Mouse (Mus musculus) c-Kit-positive CD71-negative TER-119-negative erythroid progenitor cells, embryonic 14.5 days (primary cell): ENCODE data around the gene Ripor2.

Experiments
- DNase-seq: peaks from one replicate; pipeline ENCODE4 v3.0.0-alpha.2; 2013; ENCODE audit warnings: low read depth

The Ripor2 gene

DNA sequence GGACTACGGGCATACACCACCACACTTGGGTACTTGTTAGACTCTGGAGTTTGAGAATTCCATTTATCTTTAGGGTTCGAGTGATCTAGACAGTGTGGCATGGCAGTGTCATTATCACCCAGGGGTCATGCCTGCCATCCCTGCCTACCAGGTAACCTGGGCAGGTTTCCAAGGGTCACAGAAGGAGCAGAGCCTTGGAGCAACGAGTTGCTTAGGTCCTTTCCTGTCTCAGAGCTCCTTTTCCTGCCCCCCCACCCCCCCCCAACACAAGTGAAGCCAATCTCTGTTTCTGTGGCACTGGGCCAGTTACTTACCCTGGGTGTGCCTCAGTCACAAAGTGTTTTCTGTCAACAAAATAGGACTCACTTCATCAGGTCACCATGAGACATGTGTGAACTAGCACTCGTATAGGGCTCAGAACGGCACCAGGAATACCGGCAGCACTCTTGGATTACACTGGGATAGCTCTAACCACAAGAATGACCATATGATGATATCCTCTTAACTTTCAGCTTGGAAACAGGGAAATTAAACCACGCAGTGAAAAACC is 130.7 kb downstream of the Ripor2 start:
- no peak for DNase-seq

DNA sequence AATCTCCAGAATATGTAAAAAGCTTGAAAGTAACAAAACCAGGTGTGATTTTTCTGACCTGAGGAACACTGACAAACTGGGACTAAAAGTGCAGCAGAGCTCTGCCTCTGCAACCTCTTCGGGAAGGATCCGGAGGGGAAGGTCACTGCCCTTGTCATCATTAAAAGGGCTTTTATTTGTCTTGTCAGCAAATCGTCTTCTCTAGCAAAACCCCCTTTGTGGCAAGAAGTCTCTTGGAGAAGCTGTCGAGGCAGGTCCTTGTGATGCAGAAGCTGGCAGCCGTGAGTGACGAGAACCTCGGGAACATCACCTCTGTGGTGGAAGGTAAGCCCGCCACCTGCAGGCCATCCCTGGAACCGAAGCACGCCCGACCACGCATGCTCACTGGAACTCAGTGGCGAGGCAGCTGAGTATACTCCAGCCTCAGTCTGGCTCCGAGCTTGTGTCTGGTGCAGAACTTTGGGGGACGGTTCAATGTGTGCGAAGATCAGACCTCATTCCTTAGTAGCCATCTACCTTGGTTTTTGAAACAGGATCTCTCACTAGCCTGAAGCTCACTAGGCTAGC is 131.5 kb downstream of the Ripor2 start:
- peak; percentile 32 for DNase-seq

- no peak for DNase-seq
These were observed 132.4 kb downstream of the Ripor2 start for GRCm38 (mm10) chr13:24714360-24714885.

GRCm38 (mm10) chr13:24715601-24716000 is 133.6 kb downstream of the Ripor2 start:
- no peak for DNase-seq

- no peak for DNase-seq
These were observed 134.5 kb downstream of the Ripor2 start for GRCm38 (mm10) chr13:24716441-24716840.

DNA sequence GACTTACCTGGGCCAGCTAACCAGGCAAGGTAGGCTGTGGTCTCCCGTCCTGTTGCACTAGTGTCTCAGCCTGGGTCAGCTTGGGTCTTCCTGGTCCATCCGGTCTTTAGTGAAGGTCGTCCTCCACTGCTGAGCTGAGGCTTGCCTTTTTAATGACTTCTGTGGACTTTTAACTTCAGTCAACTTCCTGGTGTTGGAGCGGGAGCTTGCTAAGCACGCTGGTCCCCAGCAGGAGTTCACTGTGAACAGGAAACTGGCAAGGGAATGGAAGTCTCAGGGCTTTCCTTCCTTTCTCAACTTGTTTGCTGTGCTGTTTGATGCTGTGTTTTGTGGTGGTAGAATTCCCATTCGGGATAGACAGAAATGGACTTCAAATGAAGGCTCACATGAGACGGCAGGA is 135.7 kb downstream of the Ripor2 start:
- DNase-seq = no peak

DNA sequence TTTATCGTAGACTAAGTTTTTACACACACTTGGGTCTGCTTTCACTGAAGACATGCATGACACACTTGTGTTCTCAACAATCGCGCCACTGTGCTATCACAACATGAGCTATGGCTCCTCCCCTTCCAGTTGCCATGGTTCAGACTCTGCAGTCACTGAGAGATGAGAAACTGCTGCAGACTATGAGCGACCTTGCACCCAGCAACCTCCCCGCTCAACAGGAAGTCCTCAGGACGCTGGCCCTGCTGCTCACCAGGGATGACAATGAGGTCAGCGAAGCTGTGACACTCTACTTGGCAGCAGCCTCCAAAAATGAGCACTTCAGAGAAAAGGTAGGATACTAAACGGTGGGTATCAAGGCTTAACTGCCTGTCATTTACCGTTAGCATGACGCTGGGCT is 139.5 kb downstream of the Ripor2 start:
- no peak for DNase-seq

GRCm38 (mm10) chr13:24723699-24724394 is 141.9 kb downstream of the Ripor2 start:
- DNase-seq = no peak

DNA sequence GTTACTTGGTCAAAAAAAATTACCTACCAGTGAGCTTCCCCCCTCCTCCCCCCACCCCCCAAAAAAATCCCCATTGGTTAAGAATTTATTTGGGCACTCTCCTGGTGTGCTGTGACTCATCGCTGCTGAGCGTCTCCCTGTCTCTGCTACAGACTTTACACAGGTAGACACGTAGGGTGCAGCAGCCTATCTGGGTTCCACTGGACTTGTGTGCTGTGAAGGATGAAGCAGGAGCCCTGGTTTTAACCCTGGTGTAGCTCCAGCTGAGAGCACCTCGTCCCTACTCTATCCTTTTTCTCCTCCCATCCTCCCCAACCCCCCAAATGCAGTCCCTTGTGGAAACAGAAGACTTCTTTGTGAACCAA is 142.4 kb downstream of the Ripor2 start:
- DNase-seq = no peak

DNA sequence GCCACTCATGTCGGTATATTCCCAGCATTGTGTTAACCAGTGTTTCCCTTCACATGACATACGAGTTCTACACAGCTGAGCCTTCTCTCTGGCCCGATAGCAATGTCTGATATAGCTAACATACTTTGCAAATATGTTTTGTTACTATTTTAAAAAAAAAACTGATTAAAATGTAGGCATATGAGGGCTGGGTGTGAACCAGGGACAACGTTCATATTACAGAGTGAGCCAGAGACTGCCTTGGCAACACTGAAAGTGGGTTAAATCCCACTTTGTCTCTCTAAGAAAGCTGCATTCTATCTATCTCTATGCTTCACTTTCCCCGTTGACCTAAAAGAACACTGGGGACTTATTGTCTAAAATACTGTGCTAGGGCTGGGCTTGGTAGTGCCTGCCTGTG is 147.1 kb downstream of the Ripor2 start:
- DNase-seq = no peak

- DNase-seq = no peak
These were observed 152.5 kb downstream of the Ripor2 start for GRCm38 (mm10) chr13:24734502-24734901.

DNA sequence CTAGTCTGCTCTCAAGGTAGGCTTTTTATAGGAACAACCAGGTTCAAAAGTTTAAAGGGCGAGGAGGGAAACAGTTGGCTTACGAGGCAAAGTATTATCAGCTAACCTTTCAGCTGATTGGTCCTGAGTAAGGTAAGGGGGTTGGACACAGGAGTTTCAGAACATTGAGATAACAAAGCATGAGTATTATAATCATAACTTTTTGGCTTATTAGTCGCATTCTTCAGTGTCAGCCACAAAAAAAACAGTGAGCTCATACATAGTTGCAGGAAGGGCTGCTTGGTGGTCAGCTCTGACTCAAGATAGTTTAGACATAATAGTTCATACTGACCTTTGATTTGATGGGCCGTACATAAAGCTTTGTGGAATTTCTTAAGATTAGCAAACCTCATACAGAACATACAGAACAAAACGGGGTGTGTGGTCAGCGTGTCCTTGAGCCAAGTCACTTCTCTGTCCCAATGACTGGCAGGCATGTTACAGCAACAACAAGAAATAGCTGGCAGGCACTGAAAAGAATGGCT is 153.7 kb downstream of the Ripor2 start:
- no peak for DNase-seq

- no peak for DNase-seq
These were observed 159.0 kb downstream of the Ripor2 start, which contains the start of gene Armh2 for GRCm38 (mm10) chr13:24741028-24741427. Gene Armh2, plus strand, starts transcription at chr13:24741232.

DNA sequence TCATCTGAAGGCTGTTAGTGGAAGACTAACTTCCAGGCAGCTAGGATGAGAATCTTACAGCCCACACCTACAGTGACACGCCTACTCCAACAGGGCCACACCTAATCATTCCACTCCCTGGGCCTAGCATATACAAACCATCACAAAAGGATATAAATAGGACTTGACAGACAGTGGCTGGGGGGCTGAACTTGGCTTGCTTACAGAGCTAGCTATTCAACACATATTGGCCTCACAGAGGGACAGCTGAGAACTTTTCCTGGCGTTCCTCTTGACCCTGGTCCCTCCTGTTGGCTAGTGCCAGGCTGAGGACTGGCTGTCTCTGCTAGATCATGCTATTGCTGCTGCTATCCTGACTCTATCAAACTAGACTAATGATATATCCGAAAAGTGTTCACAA is 165.8 kb downstream of the Ripor2 start:
- no peak for DNase-seq

GRCm38 (mm10) chr13:24750807-24751206 is 168.8 kb downstream of the Ripor2 start:
- no peak for DNase-seq

GRCm38 (mm10) chr13:24751396-24751795 is 169.4 kb downstream of the Ripor2 start:
- DNase-seq = no peak

DNA sequence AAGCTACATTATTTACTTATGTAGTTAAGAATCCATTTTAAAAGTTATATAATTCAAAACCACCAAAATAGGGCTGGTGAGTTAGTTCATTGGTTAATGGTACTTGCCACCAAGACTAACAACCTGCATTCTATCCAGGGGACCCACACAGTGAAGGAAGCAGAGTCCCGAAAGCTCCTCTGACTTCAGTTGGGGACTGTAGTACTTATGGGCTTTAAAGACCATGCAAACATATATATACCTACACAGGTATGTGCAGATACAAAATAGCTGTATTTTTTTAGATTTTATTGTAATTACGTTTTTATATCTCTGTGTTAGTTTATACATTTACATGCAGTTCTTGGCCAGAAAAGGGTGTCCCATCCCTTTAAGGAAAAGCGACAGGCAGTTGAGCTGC is 174.8 kb downstream of the Ripor2 start:
- no peak for DNase-seq

DNA sequence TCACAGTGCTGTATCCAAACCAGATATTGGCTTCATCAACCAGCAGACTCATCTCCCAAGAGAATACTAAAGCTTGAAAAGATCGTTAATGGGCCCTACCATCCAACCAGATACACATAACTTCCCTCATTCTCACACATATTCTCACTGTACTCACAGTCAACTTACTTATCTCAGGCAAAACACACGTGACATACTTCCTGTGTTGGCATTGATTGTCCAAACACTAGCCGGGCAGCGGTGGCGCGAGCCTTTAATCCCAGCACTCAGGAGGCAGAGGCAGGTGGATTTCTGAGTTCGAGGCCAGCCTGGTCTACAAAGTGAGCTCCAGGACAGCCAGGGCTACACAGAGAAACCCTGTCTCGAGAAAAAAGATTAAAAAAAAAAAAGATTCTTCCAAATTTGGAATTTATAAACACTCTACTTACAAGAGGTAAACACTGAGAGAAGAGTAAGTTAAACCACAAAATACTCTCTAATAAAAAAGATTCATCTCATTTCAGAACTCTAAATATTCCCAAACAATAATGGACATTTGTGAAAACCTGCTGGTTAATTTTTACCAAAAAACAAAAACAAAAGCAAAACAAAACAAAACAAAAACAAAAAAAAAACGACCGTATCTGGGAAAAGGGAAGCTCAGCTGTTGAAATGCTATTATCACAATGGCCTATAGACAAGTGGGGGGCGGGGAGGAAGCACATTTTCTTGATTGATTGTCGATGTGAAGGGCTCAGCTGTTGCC is 176.0 kb downstream of the Ripor2 start:
- DNase-seq = no peak

DNA sequence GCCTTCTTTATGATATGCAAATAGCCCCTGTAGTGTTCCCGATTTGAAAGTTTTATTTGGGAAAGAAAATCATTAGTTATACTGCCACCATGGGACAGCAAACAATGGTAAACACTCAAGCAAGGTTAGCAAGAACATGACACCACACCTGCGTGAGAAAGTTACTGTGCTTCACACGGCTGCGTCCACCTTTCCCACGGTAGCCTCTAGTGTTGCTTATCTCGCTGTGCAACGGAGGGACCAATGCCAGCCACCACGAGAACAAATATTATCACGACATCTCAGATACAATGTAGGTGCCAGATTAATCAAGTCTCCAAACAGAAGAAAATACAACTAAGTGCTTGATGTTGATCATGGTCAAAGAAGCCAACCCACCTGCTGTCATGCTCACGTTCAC is 177.5 kb downstream of the Ripor2 start:
- DNase-seq = no peak

- DNase-seq = no peak
These were observed 178.4 kb downstream of the Ripor2 start for GRCm38 (mm10) chr13:24760351-24760870.

GRCm38 (mm10) chr13:24761083-24761402 is 179.1 kb downstream of the Ripor2 start:
- DNase-seq = no peak

GRCm38 (mm10) chr13:24761403-24762227 is 179.6 kb downstream of the Ripor2 start, which contains the start of gene Gmnn:
Gene Gmnn, minus strand, starts transcription at chr13:24761923.
- DNase-seq = peak; percentile 85
